Mouse (Mus musculus): Measurements from ENCODE around the gene Polr1a. TPM values are rescaled to one million over a fixed set of nuclear protein-coding genes. Genes with fewer than 3 reads are reported as not detected.
"Not testable (repeated sequence)": the region's sequence is repeated elsewhere in the genome, so short reads cannot be mapped to it uniquely, and the experiment has no call there.

Polr1a gene
- total and polyA plus RNA-seq, 3 experiments = 50.2 to 126 (median 73.7) TPM

DNA sequence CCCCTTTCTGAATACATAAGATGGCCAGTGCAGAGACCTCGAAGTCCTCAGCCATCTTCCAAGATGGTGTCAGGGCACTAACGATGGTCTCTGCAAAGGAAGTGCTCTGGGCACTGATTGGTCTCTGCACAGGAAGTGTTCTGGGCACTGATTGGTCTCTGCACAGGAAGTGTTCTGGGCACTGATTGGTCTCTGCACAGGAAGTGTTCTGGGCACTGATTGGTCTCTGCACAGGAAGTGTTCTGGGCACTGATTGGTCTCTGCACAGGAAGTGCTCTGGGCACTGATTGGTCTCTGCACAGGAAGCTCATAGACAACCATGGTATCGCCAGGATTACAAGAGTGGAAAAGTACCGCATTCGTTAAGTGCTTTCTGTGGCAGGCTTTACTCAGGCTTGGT, 16.4 kb downstream of the Polr1a start:
- Histone ChIP-seq H3K36me3 (replicated peaks in 1 of 2; ENCODE audit: control insufficient read depth in 1 of 2, insufficient read depth in 1 of 2, low read length in 1 of 2) (peaks cover 78 to 96% of the 10 kb centered on the region in 2 experiments), H3K4me1 (ENCODE audit: control insufficient read depth in 1 of 2, insufficient read depth in 2 of 2) (peaks cover 6 to 22% of the 10 kb centered on the region in 2 experiments)
- H3K9me3 ChIP-seq (replicated peaks; ENCODE audit: low read length); H3K27ac ChIP-seq (ENCODE audit: insufficient read depth, low read depth); H3K27me3 ChIP-seq (replicated peaks); DNase-seq (ENCODE audit: extremely low read depth); dilution Hi-C loops (cut with MboI; ENCODE audit: extremely low pct_ligation_motif_present, extremely low pct_unique_long_range_greater_than_20kb, low sequenced_read_pairs); H3K4me3 ChIP-seq (replicated peaks in 1 of 3; ENCODE audit: low read depth in 2 of 3, low read length in 2 of 3, poor library complexity in 1 of 3); H3K9ac ChIP-seq (ENCODE audit: insufficient read depth, low read depth); H3K79me2 ChIP-seq (replicated peaks; ENCODE audit: control insufficient read depth, extremely low read depth, insufficient read depth, poor library complexity, severe bottlenecking); H3K4me2 ChIP-seq (ENCODE audit: insufficient read depth, low read depth, poor library complexity, severe bottlenecking): not testable (repeated sequence)
- TF ChIP-seq ELF1 (IDR thresholded peaks at IDR 0.05; ENCODE audit: low read depth, low read length) = 0 out of 2 replicates have a peak, but pooled peaks have one; percentile 27
- in situ Hi-C loops (cut with MboI; ENCODE audit: low pct_ligation_motif_present, low pct_unique_long_range_greater_than_20kb, low sequenced_read_pairs) = loop anchor here (5.0 kb wide), 1 partner anchor 237 kb away; no protein-coding TSS in a partner anchor

DNA sequence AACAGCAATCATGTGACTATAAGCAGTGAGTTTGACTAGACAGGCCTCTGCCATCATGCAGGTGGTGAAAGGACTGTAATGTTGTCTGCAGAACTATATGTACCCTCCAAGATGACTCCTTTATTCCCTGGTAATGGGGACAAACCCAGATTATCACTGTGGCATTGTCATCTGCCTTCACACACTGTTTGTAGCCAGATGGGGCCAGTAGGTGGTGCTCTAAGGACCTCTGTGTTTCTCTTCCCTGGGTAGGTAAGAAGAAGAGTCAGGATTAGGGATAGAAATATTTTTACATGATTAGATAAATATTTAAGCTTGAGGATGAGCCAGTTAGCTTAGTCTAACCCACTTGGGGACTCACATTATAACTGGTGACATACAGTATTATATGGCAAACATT, 19.1 kb downstream of the Polr1a start:
- dilution Hi-C loops (cut with MboI; ENCODE audit: extremely low pct_ligation_motif_present, extremely low pct_unique_long_range_greater_than_20kb, low sequenced_read_pairs) = no loop called here
- in situ Hi-C loops (cut with MboI; ENCODE audit: low pct_ligation_motif_present, low pct_unique_long_range_greater_than_20kb, low sequenced_read_pairs) = loop anchor here (5.0 kb wide), 1 partner anchor 234 kb away; no protein-coding TSS in a partner anchor
- H3K9me3 ChIP-seq (replicated peaks; ENCODE audit: low read length) = no peaks in the 10 kb centered on the region
- peaks cover 13 to 49% of the 10 kb centered on the region in 2 experiments for H3K4me1 ChIP-seq (ENCODE audit: control insufficient read depth in 1 of 2, insufficient read depth in 2 of 2)
- H3K9ac ChIP-seq (ENCODE audit: insufficient read depth, low read depth) = no peak overlapping the region
- no peak overlapping the region for H3K4me2 ChIP-seq (ENCODE audit: insufficient read depth, low read depth, poor library complexity, severe bottlenecking)
- no peaks in the 10 kb centered on the region for H3K27me3 ChIP-seq (replicated peaks)
- TF ChIP-seq SMC3 (IDR thresholded peaks at IDR 0.05; ENCODE audit: low read depth, low read length) (peak; percentile 73), RAD21 (IDR thresholded peaks at IDR 0.05; ENCODE audit: low read depth, low read length) (peak; percentile 63), JUND (conservative IDR thresholded peaks at IDR 0.05; ENCODE audit: low read depth, low read length) (no peak), CHD1 (IDR thresholded peaks at IDR 0.05; ENCODE audit: low read depth, low read length) (no peak), CTCF (conservative IDR thresholded peaks at IDR 0.05 in 1 of 2, IDR thresholded peaks at IDR 0.05 in 1 of 2; ENCODE audit: low read depth in 2 of 2, low read length in 2 of 2) (peak; percentile 34 to 70; a peak in 3 of 4 replicates), UBTF (IDR thresholded peaks at IDR 0.05; ENCODE audit: low read depth, low read length) (no peak)
- H3K36me3 ChIP-seq (replicated peaks in 1 of 2; ENCODE audit: control insufficient read depth in 1 of 2, insufficient read depth in 1 of 2, low read length in 1 of 2) = peaks cover 80 to 96% of the 10 kb centered on the region in 2 experiments
- peak; percentile 50 for DNase-seq (ENCODE audit: extremely low read depth)
- no peaks in the 10 kb centered on the region for H3K79me2 ChIP-seq (replicated peaks; ENCODE audit: control insufficient read depth, extremely low read depth, insufficient read depth, poor library complexity, severe bottlenecking)
- no peak overlapping the region for H3K4me3 ChIP-seq (replicated peaks in 1 of 3; ENCODE audit: low read depth in 2 of 3, low read length in 2 of 3, poor library complexity in 1 of 3)
- no peak overlapping the region for H3K27ac ChIP-seq (ENCODE audit: insufficient read depth, low read depth)

DNA sequence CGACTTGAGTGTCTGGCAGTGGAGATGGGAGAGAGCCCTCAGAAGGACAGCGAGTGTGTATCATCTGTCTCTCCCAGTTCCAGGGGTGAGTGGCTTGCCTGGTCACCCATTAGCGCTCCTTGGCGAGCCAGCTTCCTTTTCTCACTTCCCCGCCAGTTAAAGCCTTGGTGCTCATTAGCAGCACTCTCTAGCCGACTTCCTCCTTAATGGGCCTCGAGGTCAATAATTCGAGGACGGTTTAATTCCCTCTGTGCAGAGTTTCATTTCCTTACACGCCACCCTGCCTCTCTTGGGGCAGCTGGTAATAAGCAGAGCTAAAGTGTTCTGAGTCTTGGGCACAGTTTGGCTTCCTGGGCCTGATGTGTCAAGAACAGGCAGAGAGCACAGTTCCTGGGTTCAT, 21.2 kb downstream of the Polr1a start:
- Histone ChIP-seq H3K27me3 (replicated peaks) (no peaks in the 10 kb centered on the region), H3K9me3 (replicated peaks; ENCODE audit: low read length) (no peaks in the 10 kb centered on the region), H3K4me2 (ENCODE audit: insufficient read depth, low read depth, poor library complexity, severe bottlenecking) (no peak overlapping the region), H3K36me3 (replicated peaks in 1 of 2; ENCODE audit: control insufficient read depth in 1 of 2, insufficient read depth in 1 of 2, low read length in 1 of 2) (peaks cover 71 to 92% of the 10 kb centered on the region in 2 experiments), H3K79me2 (replicated peaks; ENCODE audit: control insufficient read depth, extremely low read depth, insufficient read depth, poor library complexity, severe bottlenecking) (no peaks in the 10 kb centered on the region), H3K9ac (ENCODE audit: insufficient read depth, low read depth) (no peak overlapping the region; the same call in 1 of the 2 replicates), H3K4me3 (replicated peaks in 1 of 3; ENCODE audit: low read depth in 2 of 3, low read length in 2 of 3, poor library complexity in 1 of 3) (no peak overlapping the region), H3K27ac (ENCODE audit: insufficient read depth, low read depth) (peak overlapping the region; percentile 75), H3K4me1 (ENCODE audit: control insufficient read depth in 1 of 2, insufficient read depth in 2 of 2) (peaks cover 20 to 66% of the 10 kb centered on the region in 2 experiments)
- in situ Hi-C loops (cut with MboI; ENCODE audit: low pct_ligation_motif_present, low pct_unique_long_range_greater_than_20kb, low sequenced_read_pairs) (no loop called here), dilution Hi-C loops (cut with MboI; ENCODE audit: extremely low pct_ligation_motif_present, extremely low pct_unique_long_range_greater_than_20kb, low sequenced_read_pairs) (no loop called here)
- peak; percentile 64 for DNase-seq (ENCODE audit: extremely low read depth)
- peak; percentile 63 for TF ChIP-seq EP300 (IDR thresholded peaks at IDR 0.05; ENCODE audit: low read length)
- no peak for TF ChIP-seq GABPA (IDR thresholded peaks at IDR 0.05; ENCODE audit: insufficient replicate concordance, low read depth, low read length)
- TF ChIP-seq USF1 (IDR thresholded peaks at IDR 0.05; ENCODE audit: low read depth, low read length) = no peak
- peak; percentile 61 for TF ChIP-seq IRF4 (IDR thresholded peaks at IDR 0.05; ENCODE audit: low read depth, low read length)
- peak; percentile 48 for TF ChIP-seq ELF1 (IDR thresholded peaks at IDR 0.05; ENCODE audit: low read depth, low read length)
